Mouse (Mus musculus) heart, embryonic 11.5 days (tissue): Measurements from ENCODE around the gene Ssu2. TPM values are rescaled to one million over a fixed set of nuclear protein-coding genes. Genes with fewer than 3 reads are reported as not detected.

ENCODE experiments used
- ATAC-seq: fragments of 200-750 bp; cut with Nextera tagmentation; replicated peaks from 2 replicates; pipeline ENCODE4 v1.8.0; 2017; ENCODE audit warnings: moderate library complexity; ENCODE audit not compliant: insufficient number of reproducible peaks, low FRiP score, low TSS enrichment
- H3K27ac ChIP-seq: fragments of 300-500 bp; sonication (generic); 2 replicates; pipeline ENCODE4 v1.5.1; 2014; ENCODE audit warnings: mild to moderate bottlenecking, low read depth, low read length
- H3K27me3 ChIP-seq: fragments of 300-500 bp; sonication (generic); 2 replicates; pipeline ENCODE4 v1.6.1; 2014; ENCODE audit warnings: mild to moderate bottlenecking, low read length, mixed read lengths; ENCODE audit not compliant: control insufficient read depth, insufficient read depth
- H3K36me3 ChIP-seq: fragments of 300-500 bp; sonication (generic); 2 replicates; pipeline ENCODE4 v1.6.1; 2014; ENCODE audit warnings: mild to moderate bottlenecking, low read length, moderate library complexity, mixed read lengths; ENCODE audit not compliant: control insufficient read depth, insufficient read depth
- H3K4me1 ChIP-seq: fragments of 300-500 bp; sonication (generic); 2 replicates; pipeline ENCODE4 v1.6.1; 2014; ENCODE audit warnings: low read length; ENCODE audit not compliant: control insufficient read depth, insufficient read depth
- H3K4me2 ChIP-seq: fragments of 300-500 bp; sonication (generic); 2 replicates; pipeline ENCODE4 v1.6.1; 2014; ENCODE audit warnings: mild to moderate bottlenecking, moderate library complexity
- H3K4me3 ChIP-seq: fragments of 300-500 bp; sonication (generic); 2 replicates; pipeline ENCODE4 v1.5.1; 2014; ENCODE audit warnings: low read depth, low read length
- H3K9ac ChIP-seq: fragments of 300-500 bp; sonication (generic); 2 replicates; pipeline ENCODE4 v1.6.1; 2014; ENCODE audit warnings: mild to moderate bottlenecking, low read depth, low read length, moderate library complexity
- H3K9me3 ChIP-seq: fragments of 300-500 bp; sonication (generic); replicated peaks from 2 replicates; pipeline ENCODE4 v1.6.1; 2016; ENCODE audit warnings: low read length; ENCODE audit not compliant: control insufficient read depth
- WGBS: fragments of 180-500 bp; shearing (Covaris S2); extraction: QIAGEN DNeasy Blood & Tissue Kit; methylation state at CpG from one replicate; pipeline ENCODE4 v1.1.7; 2014; ENCODE audit not compliant: insufficient replicate concordance; 5-methylcytosine and 5-hydroxymethylcytosine counted together
- polyA plus RNA-seq: library from polyadenylated mRNA; unstranded; fragments of >200 nt; fragmentation: Nextera tagmentation; extraction: Ambion mirVana; gene quantifications from 2 replicates; pipeline ENCODE4 v1.2.1, GENCODE M21; 2014

Gene Ssu2
- polyA plus RNA-seq, 1 experiment from 2014 or later, result 0.37 TPM

DNA sequence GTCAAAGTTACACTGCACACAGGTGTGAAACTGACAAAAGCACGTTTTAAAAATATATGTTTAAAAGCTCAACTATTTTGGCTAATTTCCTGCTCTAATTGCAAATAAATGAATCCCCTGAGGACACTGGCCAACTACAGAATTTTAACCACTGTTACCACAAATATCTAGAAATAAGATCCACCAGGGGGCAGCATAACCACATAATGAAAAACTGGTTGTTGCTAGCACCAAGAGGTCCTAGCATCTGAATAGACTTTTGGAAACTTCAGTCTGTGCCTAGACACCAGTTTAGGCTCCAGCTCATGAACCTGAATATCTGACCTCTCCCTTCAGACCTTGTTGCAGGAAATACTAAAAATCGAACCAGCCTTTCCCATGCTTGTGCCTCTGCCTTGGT, 23.2 kb downstream of the Ssu2 start:
- ATAC-seq, result no peak
- Histone ChIP-seq H3K4me3 (no peak overlapping the region), H3K27me3 (no peaks in the 10 kb centered on the region), H3K36me3 (no peaks in the 10 kb centered on the region), H3K9ac (no peak overlapping the region), H3K4me1 (no peaks in the 10 kb centered on the region), H3K27ac (no peak overlapping the region), H3K9me3 (no peaks in the 10 kb centered on the region), H3K4me2 (no peak overlapping the region)
- 39% methylated on average over 2 of the region's 2 CpGs for WGBS

GRCm38 (mm10) chr6:112362349-112362958, 25.4 kb downstream of the Ssu2 start:
- no peak overlapping the region for H3K27ac ChIP-seq
- no peak for ATAC-seq
- H3K36me3 ChIP-seq, result no peaks in the 10 kb centered on the region
- WGBS, result 33% methylated on average over 6 of the region's 6 CpGs
- H3K4me2 ChIP-seq, result no peak overlapping the region
- H3K9me3 ChIP-seq, result no peaks in the 10 kb centered on the region
- no peaks in the 10 kb centered on the region for H3K27me3 ChIP-seq
- no peak overlapping the region for H3K9ac ChIP-seq
- no peaks in the 10 kb centered on the region for H3K4me1 ChIP-seq
- no peak overlapping the region for H3K4me3 ChIP-seq

- WGBS, result 86% methylated on average over 8 of the region's 8 CpGs
- H3K9ac ChIP-seq, result no peak overlapping the region
- ATAC-seq, result no peak
- no peak overlapping the region for H3K4me3 ChIP-seq
- H3K4me2 ChIP-seq, result no peak overlapping the region
- H3K4me1 ChIP-seq, result no peaks in the 10 kb centered on the region
- H3K9me3 ChIP-seq, result no peaks in the 10 kb centered on the region
- H3K27ac ChIP-seq, result no peak overlapping the region
- H3K36me3 ChIP-seq, result no peaks in the 10 kb centered on the region
- H3K27me3 ChIP-seq, result no peaks in the 10 kb centered on the region
Measured at GRCm38 (mm10) chr6:112360676-112361075, 27.1 kb downstream of the Ssu2 start.

- no peak for ATAC-seq
- Histone ChIP-seq H3K9me3 (no peaks in the 10 kb centered on the region), H3K27ac (no peak overlapping the region), H3K36me3 (no peaks in the 10 kb centered on the region), H3K4me1 (no peaks in the 10 kb centered on the region), H3K4me2 (no peak overlapping the region), H3K9ac (no peak overlapping the region), H3K4me3 (no peak overlapping the region), H3K27me3 (no peaks in the 10 kb centered on the region)
- WGBS, result 76% methylated on average over 1 of the region's 1 CpGs
Measured at GRCm38 (mm10) chr6:112359341-112359740, 28.5 kb downstream of the Ssu2 start.

GRCm38 (mm10) chr6:112350452-112350851, 37.4 kb downstream of the Ssu2 start:
- 86% methylated on average over 4 of the region's 4 CpGs for WGBS
- no peak for ATAC-seq
- H3K4me2 ChIP-seq, result no peak overlapping the region

GRCm38 (mm10) chr6:112339016-112339415, 48.8 kb downstream of the Ssu2 start:
- Histone ChIP-seq H3K4me3 (no peak overlapping the region), H3K27me3 (no peaks in the 10 kb centered on the region), H3K27ac (no peak overlapping the region), H3K9ac (no peak overlapping the region), H3K4me2 (no peak overlapping the region), H3K36me3 (no peaks in the 10 kb centered on the region), H3K4me1 (no peaks in the 10 kb centered on the region), H3K9me3 (no peaks in the 10 kb centered on the region)
- WGBS, result 80% methylated on average over 4 of the region's 4 CpGs
- ATAC-seq, result no peak

More at GRCm38 (mm10) chr6:112350452-112350851, 37.4 kb downstream of the Ssu2 start:
- H3K36me3 ChIP-seq, result no peaks in the 10 kb centered on the region
- no peak overlapping the region for H3K27ac ChIP-seq
- H3K9me3 ChIP-seq, result no peaks in the 10 kb centered on the region
- no peaks in the 10 kb centered on the region for H3K4me1 ChIP-seq
- H3K9ac ChIP-seq, result no peak overlapping the region
- H3K27me3 ChIP-seq, result no peaks in the 10 kb centered on the region
- no peak overlapping the region for H3K4me3 ChIP-seq

- no peaks in the 10 kb centered on the region for H3K27me3 ChIP-seq
- 79% methylated on average over 6 of the region's 6 CpGs for WGBS
Measured at GRCm38 (mm10) chr6:112337667-112338066, 50.2 kb downstream of the Ssu2 start.

DNA sequence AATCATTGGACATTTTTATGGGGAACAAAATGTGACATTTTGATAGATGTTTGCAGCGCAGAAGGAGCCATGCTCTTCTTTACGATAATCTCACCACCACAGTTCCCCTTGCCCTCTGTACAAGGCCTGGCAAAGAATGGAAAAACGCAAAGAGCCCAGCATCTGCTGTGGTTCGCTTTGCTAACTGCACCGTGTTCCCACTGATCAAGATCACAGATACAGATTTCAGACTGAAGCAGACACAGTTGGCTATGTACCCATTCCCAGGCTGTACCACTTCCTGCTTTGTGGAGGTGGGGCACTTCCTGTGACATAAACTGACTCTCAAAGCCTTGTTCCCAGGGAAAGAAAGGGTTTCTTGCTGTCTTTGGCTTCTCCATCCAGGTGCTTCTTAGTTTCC, 53.9 kb downstream of the Ssu2 start:
- Histone ChIP-seq H3K9ac (no peak overlapping the region), H3K4me1 (no peaks in the 10 kb centered on the region), H3K4me2 (no peak overlapping the region), H3K4me3 (no peak overlapping the region), H3K27ac (no peak overlapping the region), H3K36me3 (no peaks in the 10 kb centered on the region), H3K9me3 (no peaks in the 10 kb centered on the region), H3K27me3 (no peaks in the 10 kb centered on the region)
- 66% methylated on average over 5 of the region's 5 CpGs for WGBS
- ATAC-seq, result no peak

More at GRCm38 (mm10) chr6:112337667-112338066, 50.2 kb downstream of the Ssu2 start:
- no peaks in the 10 kb centered on the region for H3K36me3 ChIP-seq
- H3K4me2 ChIP-seq, result no peak overlapping the region
- H3K9ac ChIP-seq, result no peak overlapping the region
- H3K4me3 ChIP-seq, result no peak overlapping the region
- no peaks in the 10 kb centered on the region for H3K4me1 ChIP-seq
- ATAC-seq, result no peak
- H3K27ac ChIP-seq, result no peak overlapping the region
- H3K9me3 ChIP-seq, result no peaks in the 10 kb centered on the region

DNA sequence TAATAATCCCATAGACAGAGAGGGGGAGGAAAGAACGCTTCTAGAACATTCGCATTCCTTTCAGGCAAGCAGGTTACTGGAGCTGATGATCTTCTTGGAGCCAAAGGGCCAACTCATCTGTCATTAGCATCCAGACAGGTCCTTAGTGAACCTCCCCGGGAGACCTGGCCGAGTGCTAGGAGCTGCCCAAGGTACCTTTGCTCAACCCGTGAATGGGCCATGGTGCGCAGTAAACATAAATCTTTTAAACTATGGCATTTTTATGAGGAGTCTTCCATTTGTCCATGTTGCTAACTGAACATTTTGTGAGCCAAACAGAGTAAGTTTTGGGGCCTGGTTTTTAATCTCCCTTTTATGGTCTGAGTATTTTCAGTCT, 56.6 kb downstream of the Ssu2 start:
- H3K9ac ChIP-seq, result no peak overlapping the region
- H3K9me3 ChIP-seq, result no peaks in the 10 kb centered on the region
- H3K27me3 ChIP-seq, result no peaks in the 10 kb centered on the region
- H3K4me1 ChIP-seq, result no peaks in the 10 kb centered on the region
- H3K36me3 ChIP-seq, result no peaks in the 10 kb centered on the region
- whole genome bisulfite sequencing, result 76% methylated on average over 6 of the region's 6 CpGs
- H3K4me3 ChIP-seq, result no peak overlapping the region
- H3K27ac ChIP-seq, result no peak overlapping the region
- no peak for ATAC-seq
- no peak overlapping the region for H3K4me2 ChIP-seq
